Mouse (Mus musculus) liver, embryonic 18 days (tissue): ENCODE data around the gene Tspan17. TPM values are rescaled to one million over a fixed set of nuclear protein-coding genes. Genes with fewer than 3 reads are reported as not detected.

ENCODE experiments used
- polyA plus RNA-seq: library from polyadenylated mRNA; depleted of rRNA; stranded (reverse); fragments of >200 nt; gene quantifications from 2 replicates; pipeline ENCODE4 v1.2.3, GENCODE M21; 2012; rRNA removed

Gene Tspan17
- 0.71 and 0.74 TPM in 2 replicates for polyA plus RNA-seq

DNA sequence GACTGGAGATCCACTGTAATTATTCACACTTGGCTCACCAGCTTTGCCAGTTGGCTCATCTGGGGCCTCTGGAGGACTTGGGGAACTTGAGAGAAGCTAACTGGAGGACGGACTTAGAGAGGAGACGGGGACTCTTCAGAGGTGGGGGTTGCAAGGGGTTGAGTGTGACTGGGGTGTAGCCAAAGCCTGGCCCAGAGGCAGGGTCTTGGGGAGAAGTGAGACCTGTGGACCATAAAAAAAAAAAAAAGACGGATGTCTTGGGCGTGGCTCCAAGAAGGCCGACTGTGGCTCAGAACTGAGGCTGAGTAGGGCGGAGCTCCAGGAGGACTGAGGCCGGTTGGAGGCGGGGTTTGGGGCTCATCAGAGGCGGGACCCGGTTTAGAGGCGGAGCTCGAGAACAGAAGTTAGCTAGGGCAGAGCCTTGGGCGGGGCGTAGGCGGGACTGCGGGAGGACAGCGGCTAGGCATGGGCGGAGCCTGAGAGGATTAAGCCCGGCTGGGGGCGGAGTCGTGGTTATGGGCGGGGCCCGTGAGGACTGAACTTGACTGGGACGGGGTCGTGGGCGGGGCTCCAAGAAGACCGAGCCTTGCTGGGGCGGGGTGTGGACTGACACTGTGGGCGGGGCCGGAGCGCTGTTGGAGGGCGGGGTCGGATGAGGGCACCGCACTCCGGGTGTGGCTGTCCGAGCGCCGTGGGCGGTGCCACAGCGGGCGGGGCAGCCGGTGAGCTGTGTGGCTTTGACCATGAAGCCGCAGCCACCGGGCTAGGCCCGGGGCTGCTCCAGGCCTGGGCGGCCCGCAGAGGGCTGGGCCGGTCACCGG lies at the start of gene Tspan17:
TSS of gene Tspan17 (plus strand) at position 638 of the 821 bp plus-strand sequence.

DNA sequence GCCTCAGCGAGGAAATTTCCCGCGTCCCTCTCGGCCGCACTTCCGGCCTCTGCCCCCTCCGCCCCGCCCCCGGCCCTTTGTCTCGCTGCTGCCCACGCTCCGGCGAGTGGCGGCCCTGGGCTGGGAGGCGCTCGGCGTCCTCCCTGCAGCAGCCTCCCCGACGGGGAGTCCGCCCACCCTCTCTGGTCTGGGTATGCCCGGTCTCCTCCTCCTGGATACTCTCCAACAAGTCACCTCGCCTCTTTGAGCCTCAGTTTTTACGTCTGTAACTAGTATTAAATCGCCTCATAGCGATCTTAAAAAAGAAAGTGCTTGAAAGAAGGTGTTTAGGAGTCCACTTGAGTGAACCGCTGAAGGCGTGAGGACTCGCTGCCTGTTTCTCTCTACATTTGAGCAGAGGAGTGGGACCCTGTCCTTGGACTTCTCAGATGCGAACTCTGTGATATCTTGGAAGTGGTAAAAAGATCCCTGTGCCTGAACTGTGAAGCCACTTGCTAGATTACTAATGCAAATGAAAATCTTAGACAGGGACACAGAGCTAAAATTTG lies 39.2 kb upstream of the Tspan17 start, which contains the start of gene Gprin1:
TSS of gene Gprin1 (minus strand) at position 11 of the 548 bp plus-strand sequence.

DNA sequence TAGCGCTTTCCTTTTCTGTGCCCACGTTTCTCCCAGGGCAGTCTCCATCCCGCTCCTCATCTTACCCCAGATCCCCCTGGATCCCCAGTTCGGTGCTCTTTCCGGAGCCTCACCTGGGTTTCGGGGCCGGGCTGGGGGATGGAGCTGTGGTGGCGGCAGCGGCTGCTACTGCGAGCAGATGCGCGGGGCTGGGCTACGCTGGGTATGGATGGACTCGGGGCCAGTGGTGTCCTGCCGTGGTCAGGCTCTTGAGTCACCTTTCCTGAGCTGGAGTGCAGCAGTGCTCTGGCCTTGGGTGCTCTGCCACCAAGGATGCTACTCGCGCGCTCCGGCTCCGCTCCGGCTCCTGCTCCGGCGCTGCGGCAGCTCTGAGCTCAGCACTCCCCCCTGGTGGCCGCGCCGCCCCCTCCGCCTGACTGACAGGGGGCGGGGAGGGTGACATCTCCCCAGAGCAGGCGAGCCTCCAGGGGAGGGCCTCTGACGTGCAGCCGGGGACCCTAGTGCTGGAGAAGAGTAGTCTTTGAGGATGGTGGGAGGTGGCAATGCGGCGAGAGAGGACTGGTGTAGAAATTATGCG lies 22.9 kb upstream of the Tspan17 start, which contains the start of gene Sncb:
TSS of gene Sncb (minus strand) at position 404 of the 577 bp plus-strand sequence.

DNA sequence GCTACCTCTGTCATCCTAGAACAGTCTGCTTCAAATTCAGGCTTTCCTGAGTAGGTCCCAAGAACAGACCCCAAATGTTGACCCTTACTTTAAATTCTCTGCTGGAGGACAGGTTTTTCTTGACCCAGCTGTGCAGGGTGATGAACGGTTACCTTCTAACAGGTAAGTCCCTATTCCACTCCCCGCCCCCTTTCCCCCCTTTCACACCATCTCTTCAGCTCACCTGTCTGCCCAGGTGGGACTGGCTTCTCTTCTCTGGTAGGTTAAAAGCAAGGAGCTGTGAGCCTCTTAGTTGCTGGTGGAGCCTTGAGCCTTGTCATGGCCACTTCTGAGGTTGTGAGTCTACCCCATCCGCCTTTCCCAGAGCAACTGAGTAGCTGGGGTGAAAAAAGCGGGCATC lies 5.5 kb upstream of the Tspan17 start, which contains the start of gene Eif4e1b:
TSS of gene Eif4e1b (plus strand) at position 301 of the 400 bp plus-strand sequence.

Other genes with a start within 250 kb of the Tspan17 start
- gene 4833439L19Rik, start 223.9 kb upstream of the Tspan17 start, polyA plus RNA-seq = 25.3 and 27.0 TPM in 2 replicates
- 8.0 and 8.1 TPM in 2 replicates for gene Arl10, start 214.4 kb upstream of the Tspan17 start, polyA plus RNA-seq
- gene Nop16, start 199.3 kb upstream of the Tspan17 start, polyA plus RNA-seq = 21.2 and 22.5 TPM in 2 replicates
- gene Higd2a, start 199.2 kb upstream of the Tspan17 start, polyA plus RNA-seq = 58.7 and 62.8 TPM in 2 replicates
- 9.7 and 9.9 TPM in 2 replicates for gene Cltb, start 178.0 kb upstream of the Tspan17 start, polyA plus RNA-seq
- 15.0 and 15.7 TPM in 2 replicates for gene Faf2, start 167.6 kb upstream of the Tspan17 start, polyA plus RNA-seq
- gene Rnf44, start 95.5 kb upstream of the Tspan17 start, polyA plus RNA-seq = 18.2 and 21.5 TPM in 2 replicates
- gene Cdhr2, start 87.9 kb upstream of the Tspan17 start, polyA plus RNA-seq = 9.8 and 10.2 TPM in 2 replicates
- 0.01 and 0.04 TPM in 2 replicates for gene Gprin1, start 39.5 kb upstream of the Tspan17 start, polyA plus RNA-seq
- not detected in 2 replicates for gene Sncb, start 22.8 kb upstream of the Tspan17 start, polyA plus RNA-seq
- not detected in 2 replicates for gene Eif4e1b, start 5.4 kb upstream of the Tspan17 start, polyA plus RNA-seq
- 0.44 and 0.52 TPM in 2 replicates for gene Unc5a, start 160.0 kb downstream of the Tspan17 start, polyA plus RNA-seq
- 8.9 and 9.1 TPM in 2 replicates for gene Hk3, start 232.0 kb downstream of the Tspan17 start, polyA plus RNA-seq